Mouse (Mus musculus) spleen, adult 2 months (tissue): ENCODE results near the gene Gm21738. TPM values are rescaled to one million over a fixed set of nuclear protein-coding genes. Genes with fewer than 3 reads are reported as not detected.
"Not testable (repeated sequence)": the region's sequence is repeated elsewhere in the genome, so short reads cannot be mapped to it uniquely, and the experiment has no call there.

Experiments used
- DNase-seq, 2 experiments: peaks; one replicate each; pipeline versions ENCODE4 v3.0.0 to v3.0.0-alpha.2; 2012 to 2021; ENCODE audit warnings: low spot score in 2 of 2, low read depth in 1 of 2
- H3K27ac ChIP-seq: fragments of 200-500 bp; 2 replicates; pipeline ENCODE4 v1.5.1; 2012; ENCODE audit warnings: low read length, inconsistent platforms; ENCODE audit not compliant: insufficient read depth
- H3K27me3 ChIP-seq: fragments of 200-500 bp; 2 replicates; pipeline ENCODE4 v1.6.1; 2012; ENCODE audit warnings: mild to moderate bottlenecking, moderate library complexity, low read length, inconsistent platforms; ENCODE audit not compliant: control insufficient read depth, insufficient read depth
- H3K36me3 ChIP-seq: fragments of 200-500 bp; 2 replicates; pipeline ENCODE4 v1.6.1; 2012; ENCODE audit warnings: mild to moderate bottlenecking, low read length, inconsistent platforms; ENCODE audit not compliant: control insufficient read depth, insufficient read depth
- H3K4me1 ChIP-seq: fragments of 200-500 bp; 2 replicates; pipeline ENCODE4 v1.6.1; 2011; ENCODE audit warnings: inconsistent platforms; ENCODE audit not compliant: control insufficient read depth, insufficient read depth, insufficient read length
- H3K4me3 ChIP-seq: fragments of 200-500 bp; 2 replicates; pipeline ENCODE4 v1.5.1; 2011; ENCODE audit warnings: mild to moderate bottlenecking, inconsistent platforms; ENCODE audit not compliant: insufficient read depth, insufficient read length; ENCODE audit errors: extremely low read depth
- WGBS: fragments of 180-500 bp; shearing (Covaris S2); methylation state at CpG from one replicate; pipeline ENCODE4 v1.1.7; 2018; 5-methylcytosine and 5-hydroxymethylcytosine counted together
- polyA plus RNA-seq: library from polyadenylated mRNA; depleted of rRNA; stranded (reverse); fragments of >200 nt; gene quantifications from 2 replicates; pipeline ENCODE4 v1.2.3, GENCODE M21; 2012; rRNA removed

The Gm21738 gene
- polyA plus RNA-seq: not detected in 2 replicates

DNA sequence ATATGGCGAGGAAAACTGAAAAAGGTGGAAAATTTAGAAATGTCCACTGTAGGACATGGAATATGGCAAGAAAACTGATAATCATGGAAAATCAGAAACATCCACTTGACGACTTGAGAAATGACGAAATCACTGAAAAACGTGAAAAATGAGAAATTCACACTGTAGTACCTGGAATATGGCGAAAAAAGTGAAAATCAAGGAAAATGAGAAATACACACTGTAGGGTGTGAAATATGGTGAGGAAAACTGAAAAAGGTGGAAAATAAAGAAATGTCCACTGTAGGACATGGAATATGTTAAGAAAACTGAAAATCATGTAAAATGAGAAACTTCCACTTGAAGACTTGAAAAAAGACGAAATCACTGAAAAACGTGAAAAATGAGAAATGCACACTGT is at the start of gene Gm21738:
Gene Gm21738, minus strand, starts transcription at position 101 of the 400 bp plus-strand sequence.
- not testable (repeated sequence) for DNase-seq, H3K4me1 ChIP-seq, H3K27me3 ChIP-seq, H3K36me3 ChIP-seq, H3K27ac ChIP-seq, H3K4me3 ChIP-seq
- WGBS: 79% methylated on average over 7 of the region's 7 CpGs

DNA sequence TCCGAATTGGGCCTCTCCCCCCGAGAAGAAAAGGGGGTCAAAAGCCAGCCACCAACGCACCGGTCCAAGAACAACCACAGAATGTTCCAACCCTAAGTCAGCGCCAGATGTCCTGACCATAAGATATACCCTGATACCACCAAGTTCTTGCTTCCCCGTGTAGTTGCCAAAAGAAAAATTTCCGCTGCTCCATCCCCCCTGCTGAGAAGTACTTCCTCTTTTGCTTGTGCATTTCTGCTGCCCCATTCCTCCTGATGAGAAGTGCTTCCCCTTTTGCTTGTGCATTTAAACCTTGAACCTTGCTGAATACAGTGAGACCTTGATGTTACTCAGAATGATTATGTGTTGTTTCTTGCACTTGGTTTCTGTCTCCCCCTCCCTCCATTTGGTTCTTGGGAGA is 35.0 kb downstream of the Gm21738 start:
- not testable (repeated sequence) for DNase-seq

More for the DNA sequence above, 35.0 kb downstream of the Gm21738 start:
- not testable (repeated sequence) for H3K27me3 ChIP-seq, H3K36me3 ChIP-seq, H3K4me3 ChIP-seq, H3K4me1 ChIP-seq, H3K27ac ChIP-seq
- WGBS: 84% methylated on average over 7 of the region's 7 CpGs

Other genes starting within 250 kb of the Gm21738 start
- not detected in 2 replicates for gene Gm2244, start 131.0 kb upstream of the Gm21738 start, polyA plus RNA-seq
- 0.20 TPM in 2 replicates for gene Gm2237, start 166.2 kb upstream of the Gm21738 start, polyA plus RNA-seq
- not detected in 2 replicates for gene Gm5458, start 183.7 kb upstream of the Gm21738 start, polyA plus RNA-seq